Mouse (Mus musculus) embryonic fibroblast, embryonic 13.5 days (primary cell): ENCODE measurements around the gene Rpl3. TPM values are rescaled to one million over a fixed set of nuclear protein-coding genes. Genes with fewer than 3 reads are reported as not detected.

Source experiments
- H3K27ac ChIP-seq: 2 replicates; pipeline ENCODE4 v1.5.1; 2012; ENCODE audit warnings: low read length, control low read depth, inconsistent platforms; ENCODE audit not compliant: insufficient read depth
- H3K4me1 ChIP-seq: 2 replicates; pipeline ENCODE4 v1.6.1; 2011; ENCODE audit warnings: low read length; ENCODE audit not compliant: control insufficient read depth, insufficient read depth
- H3K4me3 ChIP-seq: 2 replicates; pipeline ENCODE4 v1.5.1; 2011; ENCODE audit warnings: mild to moderate bottlenecking, control low read depth, low read length; ENCODE audit not compliant: insufficient read depth
- CTCF ChIP-seq: IDR thresholded peaks from 2 replicates; pipeline ENCODE4 v1.5.1; 2011; ENCODE audit warnings: mild to moderate bottlenecking, control low read depth, low read length, moderate library complexity, borderline replicate concordance; ENCODE audit not compliant: insufficient read depth
- POLR2A ChIP-seq: IDR thresholded peaks from 2 replicates; pipeline ENCODE4 v1.6.1; 2011; ENCODE audit warnings: low read depth, mild to moderate bottlenecking, control low read depth, low read length, moderate library complexity
- polyA plus RNA-seq: library from polyadenylated mRNA; stranded (reverse); fragments of >200 nt; gene quantifications from 2 replicates; pipeline ENCODE4 v1.2.4, GENCODE M21; 2011; ENCODE audit warnings: low read depth; ENCODE audit not compliant: missing spikeins, insufficient read length

Rpl3 gene
- polyA plus RNA-seq, 1 experiment = 1,636 TPM

GRCm38 (mm10) chr15:80061071-80061550 lies 30.6 kb downstream of the Rpl3 start:
- Histone ChIP-seq H3K4me3 (no peak overlapping the region), H3K27ac (no peak overlapping the region), H3K4me1 (peaks cover 5% of the 10 kb centered on the region; the same call in 1 of the 2 replicates)
- no peak for TF ChIP-seq POLR2A

- Histone ChIP-seq H3K4me3 (no peak overlapping the region), H3K27ac (no peak overlapping the region), H3K4me1 (peaks cover 5% of the 10 kb centered on the region; the same call in 1 of the 2 replicates)
- TF ChIP-seq CTCF = no peak
- no peak for TF ChIP-seq POLR2A
These were observed 31.2 kb downstream of the Rpl3 start for GRCm38 (mm10) chr15:80060356-80061070.

GRCm38 (mm10) chr15:80059606-80060005 lies 32.1 kb downstream of the Rpl3 start:
- Histone ChIP-seq H3K4me3 (no peak overlapping the region), H3K4me1 (peaks cover 5% of the 10 kb centered on the region; the same call in 1 of the 2 replicates), H3K27ac (no peak overlapping the region)
- TF ChIP-seq CTCF (no peak), POLR2A (no peak)

- H3K27ac ChIP-seq = no peak overlapping the region
- peaks cover 7% of the 10 kb centered on the region for H3K4me1 ChIP-seq
- TF ChIP-seq POLR2A = no peak
- TF ChIP-seq CTCF = no peak
- no peak overlapping the region for H3K4me3 ChIP-seq
These were observed 33.5 kb downstream of the Rpl3 start for GRCm38 (mm10) chr15:80058151-80058550.

GRCm38 (mm10) chr15:80054034-80054710 lies 37.5 kb downstream of the Rpl3 start:
- Histone ChIP-seq H3K4me1 (peaks cover 2% of the 10 kb centered on the region; the same call in 1 of the 2 replicates), H3K4me3 (no peak overlapping the region), H3K27ac (no peak overlapping the region)
- no peak for TF ChIP-seq POLR2A
- TF ChIP-seq CTCF = no peak

- Histone ChIP-seq H3K4me3 (no peak overlapping the region), H3K27ac (no peak overlapping the region), H3K4me1 (peaks cover 2% of the 10 kb centered on the region; the same call in 1 of the 2 replicates)
- no peak for TF ChIP-seq CTCF
- TF ChIP-seq POLR2A = no peak
These were observed 38.2 kb downstream of the Rpl3 start for GRCm38 (mm10) chr15:80053381-80054033.

- Histone ChIP-seq H3K4me1 (peaks cover 2% of the 10 kb centered on the region; the same call in 1 of the 2 replicates), H3K27ac (no peak overlapping the region), H3K4me3 (no peak overlapping the region)
- no peak for TF ChIP-seq POLR2A
- no peak for TF ChIP-seq CTCF
These were observed 39.9 kb downstream of the Rpl3 start for GRCm38 (mm10) chr15:80051782-80052181.

GRCm38 (mm10) chr15:80051092-80051761 lies 40.4 kb downstream of the Rpl3 start:
- Histone ChIP-seq H3K27ac (no peak overlapping the region), H3K4me1 (peaks cover 2% of the 10 kb centered on the region; the same call in 1 of the 2 replicates), H3K4me3 (no peak overlapping the region)
- TF ChIP-seq CTCF = no peak
- TF ChIP-seq POLR2A = no peak

- TF ChIP-seq POLR2A = no peak
- TF ChIP-seq CTCF = no peak
- no peak overlapping the region for H3K27ac ChIP-seq
These were observed 41.6 kb downstream of the Rpl3 start for GRCm38 (mm10) chr15:80050093-80050492.

GRCm38 (mm10) chr15:80047973-80048372 lies 43.7 kb downstream of the Rpl3 start:
- Histone ChIP-seq H3K4me1 (no peaks in the 10 kb centered on the region), H3K4me3 (no peak overlapping the region), H3K27ac (no peak overlapping the region)
- TF ChIP-seq POLR2A (no peak), CTCF (no peak)

More at GRCm38 (mm10) chr15:80050093-80050492, 41.6 kb downstream of the Rpl3 start:
- no peak overlapping the region for H3K4me3 ChIP-seq
- peaks cover 2% of the 10 kb centered on the region; the same call in 1 of the 2 replicates for H3K4me1 ChIP-seq
